Mouse (Mus musculus) kidney, postnatal 25 days (tissue): ENCODE results near the gene Snx32.

Source experiments
- DNase-seq, 2 experiments: peaks; one replicate each; pipeline ENCODE4 v3.0.0; 2021; ENCODE audit warnings: mixed read lengths in 2 of 2

Gene Snx32

GRCm38 (mm10) chr19:5511074-5511632 is 815 bp upstream of the Snx32 start:
- DNase-seq, result no peak

- DNase-seq, result no peak
Measured at GRCm38 (mm10) chr19:5503687-5504086, 6.7 kb downstream of the Snx32 start, which contains the start of gene 1700020D05Rik. TSS of gene 1700020D05Rik (minus strand) at chr19:5503787.

- no peak for DNase-seq
Measured at GRCm38 (mm10) chr19:5500330-5500875, 9.9 kb downstream of the Snx32 start.

GRCm38 (mm10) chr19:5496052-5496370 is 14.3 kb downstream of the Snx32 start:
- DNase-seq, result no peak

GRCm38 (mm10) chr19:5495353-5496051 is 14.8 kb downstream of the Snx32 start:
- DNase-seq, result no peak

- peak; percentile 57 to 87 for DNase-seq
Measured at GRCm38 (mm10) chr19:5494314-5494713, 16.0 kb downstream of the Snx32 start.

- peak; percentile 40 to 68 for DNase-seq
Measured at GRCm38 (mm10) chr19:5493301-5493721, 17.0 kb downstream of the Snx32 start.

GRCm38 (mm10) chr19:5492641-5493040 is 17.7 kb downstream of the Snx32 start:
- no peak for DNase-seq

- DNase-seq, result peak; percentile 90 to 94
Measured at GRCm38 (mm10) chr19:5490898-5491708, 19.2 kb downstream of the Snx32 start.

- peak; percentile 94 to 98 for DNase-seq
Measured at GRCm38 (mm10) chr19:5490313-5490897, 19.9 kb downstream of the Snx32 start, which contains the start of gene Cfl1. TSS of gene Cfl1 (plus strand) at chr19:5490455.

- DNase-seq, result peak in 1 of 2 experiments; percentile 23
Measured at GRCm38 (mm10) chr19:5489721-5490120, 20.6 kb downstream of the Snx32 start.

GRCm38 (mm10) chr19:5488878-5489571 is 21.3 kb downstream of the Snx32 start:
- DNase-seq, result peak; percentile 99

GRCm38 (mm10) chr19:5487768-5488550 is 22.4 kb downstream of the Snx32 start, which contains the start of gene Mus81:
TSS of gene Mus81 (minus strand) at chr19:5488402.
- DNase-seq, result peak; percentile 98 to 99

- peak in 1 of 2 experiments; percentile 38 for DNase-seq
Measured at GRCm38 (mm10) chr19:5486771-5487170, 23.6 kb downstream of the Snx32 start.

GRCm38 (mm10) chr19:5486286-5486685 is 24.1 kb downstream of the Snx32 start:
- peak; percentile 26 to 51 for DNase-seq

GRCm38 (mm10) chr19:5485821-5486220 is 24.5 kb downstream of the Snx32 start:
- peak in 1 of 2 experiments; percentile 45 for DNase-seq

GRCm38 (mm10) chr19:5485371-5485770 is 25.0 kb downstream of the Snx32 start:
- DNase-seq, result peak; percentile 3 to 33

GRCm38 (mm10) chr19:5484496-5484895 is 25.8 kb downstream of the Snx32 start:
- DNase-seq, result no peak

GRCm38 (mm10) chr19:5483386-5484359 is 26.7 kb downstream of the Snx32 start:
- DNase-seq, result peak in 1 of 2 experiments; percentile 41

- DNase-seq, result peak in 1 of 2 experiments; percentile 41
Measured at GRCm38 (mm10) chr19:5481398-5481797, 28.9 kb downstream of the Snx32 start.
